Mouse (Mus musculus): ENCODE measurements around the gene Htra2. TPM values are rescaled to one million over a fixed set of nuclear protein-coding genes. Genes with fewer than 3 reads are reported as not detected.

Gene Htra2
- polyA plus RNA-seq, 1 experiment from 2014 or later, result 71.2 TPM

DNA sequence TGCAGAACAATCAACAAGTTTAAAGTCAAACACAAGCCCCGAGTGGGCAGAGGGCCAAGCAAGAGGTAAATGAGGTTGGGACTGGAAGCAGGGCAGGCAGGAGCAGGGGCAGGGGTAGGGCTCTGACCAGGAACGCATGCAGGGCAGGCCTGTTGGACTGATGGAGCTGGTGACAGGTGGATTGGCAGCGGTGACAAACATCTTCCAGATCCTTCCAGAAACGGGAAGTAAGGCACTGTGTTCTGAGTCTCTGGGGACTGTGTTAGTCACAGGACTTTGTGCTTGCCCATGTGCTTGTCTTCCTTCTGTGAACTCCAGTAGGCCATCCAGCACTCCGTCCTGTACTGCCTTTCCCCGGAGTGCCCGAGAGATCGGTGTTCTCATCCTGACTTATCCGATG, 10.3 kb downstream of the Htra2 start:
- Histone ChIP-seq H3K36me3 (no peaks in the 10 kb centered on the region), H3K27ac (peak overlapping the region; percentile 64), H3K9ac (no peak overlapping the region), H3K4me3 (no peak overlapping the region), H3K9me3 (replicated peaks) (no peaks in the 10 kb centered on the region), H3K4me1 (replicated peaks) (peaks cover 11% of the 10 kb centered on the region), H3K4me2 (no peak overlapping the region), H3K27me3 (0 out of 2 replicates have a peak, but pooled peaks cover 4% of the 10 kb centered on the region)
- 27% methylated on average over 9 of the region's 9 CpGs for WGBS
- ATAC-seq (replicated peaks; ENCODE audit: insufficient number of reproducible peaks, insufficient read depth, low FRiP score, low read depth), result peak; percentile 82

DNA sequence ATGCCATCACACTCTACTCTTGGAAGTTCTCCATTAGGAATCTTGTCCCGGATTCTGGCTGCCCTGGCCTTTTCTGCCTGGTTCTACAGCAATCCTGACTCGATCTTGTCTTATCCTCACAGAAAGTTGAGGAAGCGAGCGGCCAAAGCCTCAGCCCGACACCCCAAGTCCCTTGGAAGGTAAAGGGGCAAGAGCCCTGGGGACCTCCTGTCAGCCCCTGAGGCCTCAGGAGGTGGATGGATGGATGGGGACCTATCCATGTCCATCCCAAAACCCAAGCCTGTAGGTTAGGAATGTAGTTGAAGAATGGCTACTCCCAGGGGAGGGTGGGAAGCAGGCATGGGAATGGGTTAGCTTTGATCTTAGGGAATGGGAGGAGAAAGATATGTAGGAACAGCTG, 11.1 kb downstream of the Htra2 start:
- H3K4me2 ChIP-seq, result no peak overlapping the region
- 0 out of 2 replicates have a peak, but pooled peaks cover 4% of the 10 kb centered on the region for H3K27me3 ChIP-seq
- no peak overlapping the region for H3K4me3 ChIP-seq
- H3K9ac ChIP-seq, result no peak overlapping the region
- 86% methylated on average over 5 of the region's 5 CpGs for WGBS
- no peaks in the 10 kb centered on the region for H3K36me3 ChIP-seq
- H3K27ac ChIP-seq, result no peak overlapping the region
- H3K9me3 ChIP-seq (replicated peaks), result no peaks in the 10 kb centered on the region
- ATAC-seq (replicated peaks; ENCODE audit: insufficient number of reproducible peaks, insufficient read depth, low FRiP score, low read depth), result no peak
- peaks cover 11% of the 10 kb centered on the region for H3K4me1 ChIP-seq (replicated peaks)

DNA sequence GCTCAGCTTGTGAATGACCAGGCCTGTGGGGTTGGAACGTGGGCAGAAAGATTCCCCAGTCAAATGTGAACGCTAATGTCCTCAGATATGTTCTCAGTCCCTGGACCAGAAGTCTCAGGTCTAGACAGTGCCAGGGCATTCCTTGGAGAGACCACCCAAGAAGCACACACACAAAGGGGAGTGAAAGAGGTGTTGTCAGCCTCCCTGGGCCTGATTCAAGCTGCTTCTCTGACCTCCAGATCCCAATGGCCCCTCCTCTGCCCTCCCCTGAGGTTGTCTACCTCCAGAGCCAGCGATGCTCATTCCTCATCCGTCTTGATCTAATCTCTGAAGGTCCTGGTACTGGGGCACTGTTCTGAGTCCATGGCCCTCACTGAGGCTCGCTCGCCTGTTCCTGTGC, 11.5 kb downstream of the Htra2 start:
- 0 out of 2 replicates have a peak, but pooled peaks cover 4% of the 10 kb centered on the region for H3K27me3 ChIP-seq
- no peaks in the 10 kb centered on the region for H3K36me3 ChIP-seq
- 65% methylated on average over 6 of the region's 6 CpGs for WGBS
- H3K9ac ChIP-seq, result no peak overlapping the region
- no peak overlapping the region for H3K4me3 ChIP-seq
- H3K4me1 ChIP-seq (replicated peaks), result peaks cover 14% of the 10 kb centered on the region
- no peak overlapping the region for H3K4me2 ChIP-seq
- no peaks in the 10 kb centered on the region for H3K9me3 ChIP-seq (replicated peaks)
- no peak for ATAC-seq (replicated peaks; ENCODE audit: insufficient number of reproducible peaks, insufficient read depth, low FRiP score, low read depth)
- H3K27ac ChIP-seq, result no peak overlapping the region

DNA sequence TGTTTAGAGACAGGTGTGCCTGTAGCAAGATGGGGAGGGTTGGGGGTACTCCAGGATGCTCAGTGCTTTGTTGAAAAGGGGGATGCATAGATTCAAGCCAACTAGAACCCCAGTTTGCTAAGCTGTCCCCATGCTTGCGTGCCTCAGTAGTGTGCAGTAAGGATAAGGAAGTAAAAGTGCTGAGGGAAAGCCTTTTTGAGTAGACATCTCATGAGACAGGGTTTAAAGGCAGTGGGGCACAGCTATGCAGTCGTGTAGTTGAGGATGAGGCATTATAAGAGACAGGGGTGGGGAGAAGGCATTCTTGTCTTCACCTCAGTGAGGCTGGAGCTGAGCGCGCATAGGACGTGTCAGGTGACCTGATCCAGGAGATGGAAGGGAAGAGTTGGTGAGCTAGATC, 14.5 kb downstream of the Htra2 start:
- no peak overlapping the region for H3K27ac ChIP-seq
- H3K4me1 ChIP-seq (replicated peaks), result peaks cover 18% of the 10 kb centered on the region
- H3K4me3 ChIP-seq, result no peak overlapping the region
- H3K27me3 ChIP-seq, result 0 out of 2 replicates have a peak, but pooled peaks cover 4% of the 10 kb centered on the region
- H3K9me3 ChIP-seq (replicated peaks), result no peaks in the 10 kb centered on the region
- ATAC-seq (replicated peaks; ENCODE audit: insufficient number of reproducible peaks, insufficient read depth, low FRiP score, low read depth), result no peak
- WGBS, result 77% methylated on average over 5 of the region's 5 CpGs
- H3K36me3 ChIP-seq, result no peaks in the 10 kb centered on the region
- H3K9ac ChIP-seq, result no peak overlapping the region
- no peak overlapping the region for H3K4me2 ChIP-seq

DNA sequence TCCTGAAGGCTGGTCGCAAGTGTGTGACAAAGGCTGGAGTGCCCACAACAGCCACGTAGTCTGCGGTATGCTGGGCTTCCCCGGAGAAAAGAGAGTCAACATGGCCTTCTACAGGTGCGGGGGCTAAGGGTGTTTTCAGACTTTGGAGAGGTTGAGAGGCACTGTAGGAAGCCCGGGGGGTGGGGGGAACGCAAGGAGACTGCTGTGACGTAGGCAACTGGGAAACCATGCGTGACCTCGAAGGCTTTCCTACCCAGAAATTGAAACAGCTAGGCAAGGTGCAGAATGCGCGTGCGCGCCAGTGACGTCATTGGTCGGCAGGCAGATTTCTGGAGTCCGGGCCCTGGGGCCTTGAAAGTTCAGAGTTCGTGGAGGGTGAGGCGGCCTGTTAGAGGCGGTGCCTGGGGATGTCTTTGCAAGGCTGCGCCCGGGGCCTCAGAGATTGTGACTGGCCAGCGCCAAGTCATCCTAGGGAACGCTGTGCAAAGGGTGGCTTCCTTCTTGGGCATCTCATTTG, 16.5 kb downstream of the Htra2 start:
- Histone ChIP-seq H3K9me3 (replicated peaks) (no peaks in the 10 kb centered on the region), H3K36me3 (no peaks in the 10 kb centered on the region), H3K4me3 (peak overlapping the region; percentile 33), H3K27me3 (peaks cover 8% of the 10 kb centered on the region; the same call in 1 of the 2 replicates), H3K27ac (no peak overlapping the region), H3K4me1 (replicated peaks) (peaks cover 21% of the 10 kb centered on the region), H3K9ac (no peak overlapping the region), H3K4me2 (peak overlapping the region; percentile 62)
- ATAC-seq (replicated peaks; ENCODE audit: insufficient number of reproducible peaks, insufficient read depth, low FRiP score, low read depth), result no peak; the same call in 1 of the 2 replicates
- 15% methylated on average over 24 of the region's 24 CpGs for whole genome bisulfite sequencing

DNA sequence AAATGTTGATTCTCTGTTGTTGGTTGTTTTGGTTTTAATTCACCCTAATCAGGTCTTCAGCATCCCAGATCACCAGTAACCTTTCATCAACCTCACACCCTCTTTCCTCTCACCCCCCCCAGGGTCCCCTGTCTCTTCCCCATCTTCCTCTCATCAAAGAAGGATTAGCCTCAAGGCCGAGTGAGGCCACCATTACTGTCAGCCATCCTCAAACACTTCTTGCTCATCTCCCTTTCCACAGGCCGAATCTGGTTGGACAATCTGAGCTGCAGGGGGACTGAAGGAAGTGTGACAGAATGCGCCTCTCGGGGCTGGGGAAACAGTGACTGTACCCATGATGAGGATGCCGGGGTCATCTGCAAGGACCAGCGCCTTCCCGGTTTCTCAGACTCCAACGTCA, 17.9 kb downstream of the Htra2 start:
- Histone ChIP-seq H3K27me3 (peaks cover 10% of the 10 kb centered on the region), H3K9ac (no peak overlapping the region), H3K9me3 (replicated peaks) (no peaks in the 10 kb centered on the region), H3K4me1 (replicated peaks) (peaks cover 29% of the 10 kb centered on the region), H3K4me3 (no peak overlapping the region), H3K36me3 (no peaks in the 10 kb centered on the region), H3K4me2 (no peak overlapping the region), H3K27ac (no peak overlapping the region)
- no peak for ATAC-seq (replicated peaks; ENCODE audit: insufficient number of reproducible peaks, insufficient read depth, low FRiP score, low read depth)
- 77% methylated on average over 8 of the region's 8 CpGs for WGBS

DNA sequence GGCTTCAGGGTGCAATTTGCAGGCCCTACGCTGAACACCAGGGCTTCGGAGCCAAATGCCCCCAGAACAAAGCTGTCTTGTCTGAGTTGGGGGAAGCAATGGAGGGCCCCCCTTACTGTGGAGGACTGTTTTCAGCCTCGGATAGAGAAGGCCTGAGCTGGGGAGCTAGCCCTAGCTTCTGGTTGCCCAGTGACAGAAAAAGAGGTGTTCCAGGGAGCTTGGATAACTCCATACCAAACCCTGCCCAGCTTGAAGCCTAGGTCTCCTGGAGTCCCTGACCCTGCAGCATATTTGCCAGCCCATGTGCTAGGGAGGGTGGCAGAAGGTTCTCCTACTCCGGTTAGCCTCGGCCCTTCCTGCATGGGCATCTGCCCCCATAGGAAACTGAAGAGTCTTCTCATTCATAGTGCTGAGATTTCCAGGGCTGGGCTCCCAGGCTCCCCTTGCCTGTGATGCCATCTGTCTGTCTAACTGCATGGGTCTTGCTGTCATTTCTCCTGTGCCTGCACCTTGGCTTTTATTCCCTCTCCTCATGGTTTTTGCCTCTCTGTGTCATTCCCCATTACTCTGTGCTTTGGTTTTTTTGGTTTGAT, 20.5 kb downstream of the Htra2 start:
- Histone ChIP-seq H3K4me1 (replicated peaks) (peaks cover 44% of the 10 kb centered on the region), H3K36me3 (no peaks in the 10 kb centered on the region), H3K27me3 (peaks cover 20% of the 10 kb centered on the region), H3K27ac (peak overlapping the region; percentile 83), H3K4me3 (peak overlapping the region; percentile 77), H3K9ac (peak overlapping the region; percentile 68; the same call in 1 of the 2 replicates), H3K9me3 (replicated peaks) (no peaks in the 10 kb centered on the region), H3K4me2 (peak overlapping the region; percentile 85)
- ATAC-seq (replicated peaks; ENCODE audit: insufficient number of reproducible peaks, insufficient read depth, low FRiP score, low read depth), result no peak
- WGBS, result 40% methylated on average over 5 of the region's 5 CpGs

DNA sequence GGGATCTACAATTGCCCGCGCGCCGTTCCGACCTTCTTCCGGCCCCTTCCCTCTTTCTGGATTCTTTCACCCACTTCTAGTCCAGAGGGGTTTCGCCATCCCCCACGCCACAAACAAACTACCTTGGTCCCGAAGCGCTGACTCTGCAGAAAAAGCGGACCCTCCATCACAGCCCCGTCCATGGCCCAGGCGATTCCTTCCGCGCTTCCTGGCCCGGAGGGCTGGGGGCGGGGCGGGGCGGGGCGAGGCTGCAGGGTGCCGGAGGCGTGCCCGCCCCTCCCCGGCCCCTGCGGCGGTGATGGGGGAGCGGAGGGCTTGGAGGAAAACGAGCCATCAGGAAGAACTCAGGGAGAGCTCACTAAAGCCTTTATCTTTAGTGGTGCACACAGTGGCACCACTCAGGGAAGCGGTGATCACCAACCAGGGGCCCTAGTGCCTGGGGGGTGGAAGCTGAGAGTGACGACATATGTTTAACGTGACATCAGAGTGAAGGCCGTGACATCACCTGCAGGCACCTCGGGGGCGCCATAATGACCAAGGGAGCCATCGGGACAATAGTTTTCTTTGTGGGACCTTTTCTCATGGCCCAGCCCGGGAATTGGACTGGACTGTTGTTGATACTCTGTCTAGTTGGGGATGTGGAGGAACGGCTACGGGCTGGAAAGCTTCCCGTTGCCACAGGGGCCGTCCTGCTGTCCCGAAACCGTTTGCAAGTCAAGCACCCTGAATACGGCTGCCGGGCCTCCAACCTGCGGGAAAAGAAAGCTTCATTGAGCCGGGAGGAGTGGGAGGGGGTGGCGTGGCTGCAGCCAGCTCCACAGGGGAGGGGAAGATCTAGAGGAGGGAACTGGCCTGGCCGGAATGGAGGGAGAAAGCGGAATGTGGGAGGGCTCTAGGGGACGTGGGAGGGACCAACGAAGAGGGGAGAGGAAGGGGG, 21.6 kb downstream of the Htra2 start, which contains the start of the genes Dok1 and Loxl3:
Gene Dok1, minus strand, starts transcription at position 223 of the 937 bp plus-strand sequence.
Gene Loxl3, plus strand, starts transcription at position 925 of the 937 bp plus-strand sequence.
- peaks cover 24% of the 10 kb centered on the region for H3K27me3 ChIP-seq
- no peaks in the 10 kb centered on the region for H3K36me3 ChIP-seq
- H3K9ac ChIP-seq, result peak within 1 kb of the TSS; percentile 68
- 0% methylated on average over 51 of the region's 51 CpGs for WGBS
- peak within 1 kb of the TSS; percentile 83 for H3K27ac ChIP-seq
- peak within 1 kb of the TSS; percentile 85 for H3K4me2 ChIP-seq
- ATAC-seq (replicated peaks; ENCODE audit: insufficient number of reproducible peaks, insufficient read depth, low FRiP score, low read depth), result peak; percentile 85
- H3K9me3 ChIP-seq (replicated peaks), result no peaks in the 10 kb centered on the region
- H3K4me1 ChIP-seq (replicated peaks), result peaks cover 41% of the 10 kb centered on the region
- peak within 1 kb of the TSS; percentile 77 for H3K4me3 ChIP-seq

DNA sequence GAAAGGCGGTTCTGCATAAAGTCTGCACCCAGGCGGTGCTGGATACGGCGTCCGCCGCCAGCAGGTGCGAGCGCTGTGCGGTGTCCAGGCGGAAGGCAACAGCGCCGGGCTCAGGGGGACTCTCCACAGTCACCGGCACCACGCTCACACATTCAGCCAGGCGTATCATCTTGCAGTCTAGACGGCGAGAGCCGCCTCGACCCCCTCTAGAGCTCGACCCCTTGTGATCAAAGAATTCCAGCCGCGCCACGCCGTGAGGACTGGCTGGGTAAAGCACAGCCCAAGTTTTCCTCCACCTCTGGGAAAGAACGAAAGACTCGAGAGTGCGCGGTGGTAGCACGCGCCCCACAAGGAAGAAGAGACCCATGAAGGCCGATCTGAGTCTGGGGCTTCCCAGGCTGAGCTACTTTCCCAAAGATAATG, 22.3 kb downstream of the Htra2 start:
- Histone ChIP-seq H3K4me2 (peak overlapping the region; percentile 85), H3K9ac (peak overlapping the region; percentile 68), H3K4me3 (peak overlapping the region; percentile 77), H3K9me3 (replicated peaks) (no peaks in the 10 kb centered on the region), H3K27me3 (peaks cover 30% of the 10 kb centered on the region), H3K27ac (peak overlapping the region; percentile 83), H3K36me3 (no peaks in the 10 kb centered on the region), H3K4me1 (replicated peaks) (peaks cover 43% of the 10 kb centered on the region)
- ATAC-seq (replicated peaks; ENCODE audit: insufficient number of reproducible peaks, insufficient read depth, low FRiP score, low read depth), result peak; percentile 50
- WGBS, result under 1% methylated on average over 31 of the region's 31 CpGs

DNA sequence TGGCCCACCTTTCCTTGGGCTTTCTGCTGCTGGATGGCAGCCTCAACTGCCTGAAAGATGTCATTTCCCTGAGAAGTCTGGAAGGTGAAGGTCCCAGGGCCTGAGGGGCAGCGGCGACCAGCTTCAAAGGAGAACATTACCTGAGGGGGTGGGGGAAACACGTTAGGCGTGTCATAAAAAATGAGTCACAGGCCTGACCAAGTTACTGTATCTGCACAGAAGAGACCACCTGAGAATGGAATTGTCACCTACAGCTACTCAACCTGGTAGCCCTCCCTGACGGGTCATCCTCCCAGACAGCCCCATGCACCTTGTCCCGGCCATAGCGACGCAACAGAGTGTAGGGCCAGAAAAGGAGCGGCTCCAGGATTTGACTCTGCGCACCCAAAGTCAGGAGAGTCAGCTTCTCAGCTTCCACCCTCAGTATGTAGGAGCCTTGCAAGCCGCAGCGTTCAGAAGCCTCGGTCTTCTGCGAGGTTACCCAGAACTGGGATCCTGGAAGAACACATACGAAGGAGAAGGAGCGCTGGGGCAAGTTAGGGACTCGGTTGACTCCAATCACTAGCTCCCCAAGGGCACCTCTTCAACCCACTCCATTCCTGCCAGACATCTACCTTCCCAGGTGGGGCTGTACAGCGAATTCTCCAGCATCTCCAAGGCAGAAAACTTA, 23.0 kb downstream of the Htra2 start:
- Histone ChIP-seq H3K27ac (no peak overlapping the region), H3K36me3 (no peaks in the 10 kb centered on the region), H3K4me1 (replicated peaks) (peaks cover 45% of the 10 kb centered on the region), H3K9me3 (replicated peaks) (no peaks in the 10 kb centered on the region), H3K27me3 (peaks cover 32% of the 10 kb centered on the region), H3K9ac (peak overlapping the region; percentile 68; the same call in 1 of the 2 replicates), H3K4me3 (peak overlapping the region; percentile 77), H3K4me2 (peak overlapping the region; percentile 85)
- WGBS, result 49% methylated on average over 18 of the region's 18 CpGs
- no peak for ATAC-seq (replicated peaks; ENCODE audit: insufficient number of reproducible peaks, insufficient read depth, low FRiP score, low read depth)

DNA sequence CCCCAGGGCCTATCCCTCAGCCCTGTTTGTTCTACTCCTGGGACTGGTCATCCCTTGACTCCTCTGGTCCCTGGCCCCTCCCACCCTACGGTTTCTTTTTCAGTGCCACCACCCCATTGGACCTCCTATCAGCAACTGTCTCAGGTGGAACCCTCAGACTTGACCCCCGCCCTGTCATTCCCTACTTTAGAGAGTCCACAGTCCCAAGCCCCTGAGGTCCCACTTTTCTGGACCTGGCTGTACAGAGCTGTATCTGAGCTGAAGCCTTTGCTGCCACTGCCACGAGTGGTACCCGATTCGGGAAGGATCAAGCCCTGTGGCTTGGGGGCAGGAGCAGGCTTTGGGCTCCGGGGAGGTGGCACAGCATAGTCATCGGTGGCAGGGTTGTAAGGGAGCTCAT, 24.0 kb downstream of the Htra2 start:
- ATAC-seq (replicated peaks; ENCODE audit: insufficient number of reproducible peaks, insufficient read depth, low FRiP score, low read depth), result no peak
- Histone ChIP-seq H3K4me2 (no peak overlapping the region), H3K27ac (no peak overlapping the region), H3K4me1 (replicated peaks) (peaks cover 45% of the 10 kb centered on the region), H3K4me3 (no peak overlapping the region), H3K36me3 (no peaks in the 10 kb centered on the region), H3K9me3 (replicated peaks) (no peaks in the 10 kb centered on the region), H3K27me3 (peaks cover 35% of the 10 kb centered on the region), H3K9ac (no peak overlapping the region)
- whole genome bisulfite sequencing, result 77% methylated on average over 7 of the region's 7 CpGs

Measured in heart, embryonic 15.5 days (tissue).